In the genomic region with DNA sequence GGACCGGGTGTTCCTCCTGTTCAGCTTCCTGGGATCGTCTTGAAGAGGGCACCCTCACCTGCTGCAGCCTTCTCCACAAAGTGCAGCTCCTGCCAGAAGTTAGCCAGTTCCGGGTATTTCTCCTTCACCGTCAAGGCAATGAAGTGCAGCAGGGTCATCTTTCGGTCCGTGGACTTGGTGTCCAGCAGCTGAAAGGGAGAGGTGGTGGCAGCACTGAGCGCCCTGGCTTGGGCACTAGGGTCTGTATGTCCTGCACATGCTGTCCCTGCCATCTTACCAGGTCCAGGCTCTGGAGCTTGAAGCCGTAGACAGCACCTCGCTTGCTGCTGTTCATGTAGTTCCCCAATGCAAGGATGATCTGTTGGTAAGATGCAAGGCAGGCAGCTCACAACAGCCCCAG, we compare ENCODE assay signal across 17 mouse cellular contexts. TPM values are rescaled to one million over a fixed set of nuclear protein-coding genes. Genes with fewer than 3 reads are reported as not detected.
A peak's percentile ranks its signal among the peaks of the same experiment; 100 is the strongest.
DNase-seq lines count a peak whose midpoint lies in the region; ATAC-seq lines count a peak whose summit lies in the region.
"Had no signal": no experiment of that assay in that cellular context is flagged by ENCODE, and none has a peak within 500 bp of the region (broad histone marks: within the 10 kb centered on the region; RNA-seq: fewer than 3 reads in every experiment).

No protein-coding gene starts in this region.

- no peaks in the 10 kb centered on the region for H3K9me3 ChIP-seq in hindbrain, embryonic 13.5 days
- H3K9me3 ChIP-seq in hindbrain, embryonic 11.5 days (ENCODE audit: control insufficient read depth, low read length), result no peaks in the 10 kb centered on the region
- no peaks in the 10 kb centered on the region for H3K9me3 ChIP-seq in lung, embryonic 16.5 days (ENCODE audit: control insufficient read depth, low read length)
- H3K9me3 ChIP-seq in limb, embryonic 15.5 days, result no peaks in the 10 kb centered on the region
- H3K9me3 ChIP-seq: intestine, embryonic 15.5 days had no signal

- no peak overlapping the region for H3K9ac ChIP-seq in hindbrain, embryonic 13.5 days
- H3K9ac ChIP-seq in hindbrain, embryonic 11.5 days (ENCODE audit: low read depth, low read length), result no peak overlapping the region
- H3K9ac ChIP-seq in lung, embryonic 16.5 days (ENCODE audit: low read length), result peak overlapping the region; percentile 15; the same call in 1 of the 2 replicates
- H3K9ac ChIP-seq in limb, embryonic 15.5 days, result no peak overlapping the region
- H3K9ac ChIP-seq: intestine, embryonic 15.5 days had no signal

- peaks cover 95% of the 10 kb centered on the region for H3K36me3 ChIP-seq in hindbrain, embryonic 13.5 days
- peaks cover 6% of the 10 kb centered on the region; the same call in 1 of the 2 replicates for H3K36me3 ChIP-seq in hindbrain, embryonic 11.5 days (ENCODE audit: control insufficient read depth, insufficient read depth, low read length)
- H3K36me3 ChIP-seq in lung, embryonic 16.5 days (ENCODE audit: control insufficient read depth, insufficient read depth, low read length), result peaks cover 55% of the 10 kb centered on the region
- peaks cover 97% of the 10 kb centered on the region for H3K36me3 ChIP-seq in limb, embryonic 15.5 days

- ATAC-seq in hindbrain, embryonic 13.5 days (ENCODE audit: low FRiP score), result no peak
- no peak for ATAC-seq in hindbrain, embryonic 11.5 days (ENCODE audit: low FRiP score)
- no peak for ATAC-seq in lung, embryonic 16.5 days (ENCODE audit: low read depth)
- no peak for ATAC-seq in limb, embryonic 15.5 days (ENCODE audit: insufficient number of reproducible peaks, low FRiP score, low TSS enrichment, low read depth)
- no peak for ATAC-seq in granulocyte monocyte progenitor cell, adult 5-6 weeks (replicated peaks; ENCODE audit: poor library complexity, severe bottlenecking)
- ATAC-seq: activated CD4-positive, CD25-positive, alpha-beta regulatory T cell, adult 4 months; intestine, embryonic 15.5 days had no signal

- H3K4me3 ChIP-seq in hindbrain, embryonic 13.5 days, result no peak overlapping the region
- H3K4me3 ChIP-seq in hindbrain, embryonic 11.5 days (ENCODE audit: low read depth, low read length), result no peak overlapping the region
- no peak overlapping the region for H3K4me3 ChIP-seq in lung, embryonic 16.5 days (ENCODE audit: low read length)
- no peak overlapping the region for H3K4me3 ChIP-seq in limb, embryonic 15.5 days
- H3K4me3 ChIP-seq: intestine, embryonic 15.5 days had no signal

- H3K4me1 ChIP-seq in hindbrain, embryonic 13.5 days (replicated peaks), result 0 out of 2 replicates have a peak, but pooled peaks cover 3% of the 10 kb centered on the region
- no peaks in the 10 kb centered on the region for H3K4me1 ChIP-seq in hindbrain, embryonic 11.5 days (replicated peaks; ENCODE audit: control insufficient read depth, insufficient read depth, low read length)
- peaks cover 24% of the 10 kb centered on the region for H3K4me1 ChIP-seq in lung, embryonic 16.5 days (replicated peaks; ENCODE audit: control insufficient read depth, insufficient read depth, low read length)
- no peaks in the 10 kb centered on the region; the same call in 1 of the 2 replicates for H3K4me1 ChIP-seq in limb, embryonic 15.5 days

- WGBS in hindbrain, embryonic 13.5 days, result 88% methylated on average over 9 of the region's 9 CpGs
- WGBS in hindbrain, embryonic 11.5 days, result 90% methylated on average over 9 of the region's 9 CpGs
- 72% methylated on average over 9 of the region's 9 CpGs for WGBS in lung, embryonic 16.5 days
- WGBS in limb, embryonic 15.5 days, result 78% methylated on average over 9 of the region's 9 CpGs

- no peak overlapping the region for H3K4me2 ChIP-seq in hindbrain, embryonic 13.5 days
- no peak overlapping the region for H3K4me2 ChIP-seq in hindbrain, embryonic 11.5 days (replicated peaks; ENCODE audit: low read depth, low read length)
- no peak overlapping the region for H3K4me2 ChIP-seq in lung, embryonic 16.5 days (ENCODE audit: low read depth, low read length)
- no peak overlapping the region for H3K4me2 ChIP-seq in limb, embryonic 15.5 days
- H3K4me2 ChIP-seq: intestine, embryonic 15.5 days; liver, embryonic 11.5 days had no signal

- H3K27ac ChIP-seq in hindbrain, embryonic 13.5 days, result peak overlapping the region; percentile 35; the same call in 1 of the 2 replicates
- H3K27ac ChIP-seq in hindbrain, embryonic 11.5 days (ENCODE audit: low read depth, low read length), result no peak overlapping the region
- H3K27ac ChIP-seq in lung, embryonic 16.5 days (ENCODE audit: low read length), result peak overlapping the region; percentile 87
- 0 out of 2 replicates have a peak overlapping the region, but pooled peaks have one; percentile 2 for H3K27ac ChIP-seq in limb, embryonic 15.5 days
- H3K27ac ChIP-seq: intestine, embryonic 15.5 days; macrophage had no signal

- no peaks in the 10 kb centered on the region for H3K27me3 ChIP-seq in hindbrain, embryonic 13.5 days
- no peaks in the 10 kb centered on the region for H3K27me3 ChIP-seq in hindbrain, embryonic 11.5 days (ENCODE audit: control insufficient read depth, insufficient read depth, low read length)
- H3K27me3 ChIP-seq in lung, embryonic 16.5 days (ENCODE audit: control insufficient read depth, insufficient read depth, low read depth, low read length), result no peaks in the 10 kb centered on the region
- H3K27me3 ChIP-seq in limb, embryonic 15.5 days, result no peaks in the 10 kb centered on the region
- H3K27me3 ChIP-seq: CH12.LX; intestine, embryonic 15.5 days had no signal

- DNase-seq in gastrocnemius, adult 18-20 months (ENCODE audit: low spot score), result peak; percentile 19
- DNase-seq in gastrocnemius, adult 8-10 months (ENCODE audit: low spot score in 2 of 2), result no peak
- DNase-seq in hindbrain, embryonic 11.5 days (ENCODE audit: low spot score), result no peak
- DNase-seq in lung, postnatal 4 days, result no peak
- DNase-seq: adrenal gland, postnatal 36 days; cerebellum, postnatal 14 days; thymus, adult 2 months had no signal

RNA-seq across cellular contexts. Expression of a gene that starts 25.3 kb away (rescaled TPM):
- total RNA-seq in gastrocnemius, adult 18-20 months (2021), result not detected
- total RNA-seq in gastrocnemius, adult 8-10 months (2022), result not detected
- polyA plus RNA-seq in hindbrain, embryonic 13.5 days (2015; fragmentation: Nextera tagmentation; extraction: Ambion mirVana), result 0.47 and 0.69 TPM in 2 replicates
- polyA plus RNA-seq in hindbrain, embryonic 11.5 days (2014; fragmentation: Nextera tagmentation; extraction: Ambion mirVana), result 0.22 and 0.29 TPM in 2 replicates
- polyA plus RNA-seq in lung, embryonic 16.5 days (2015; fragmentation: Nextera tagmentation; extraction: Ambion mirVana), result 0.15 and 0.23 TPM in 2 replicates
- 0.10 and 0.18 TPM in 2 replicates for polyA plus RNA-seq in limb, embryonic 15.5 days (2015; fragmentation: Nextera tagmentation; extraction: Ambion mirVana)
- not detected in 2 replicates for total RNA-seq in granulocyte monocyte progenitor cell, adult 5-6 weeks (2014; fragmentation: Nextera tagmentation)
- not detected in 2 replicates for total RNA-seq in granulocyte monocyte progenitor cell, adult 5-6 weeks (2017)
- total RNA-seq: monocyte, adult 5-6 weeks had no signal
- polyA plus RNA-seq: macrophage had no signal

RNA-seq across cellular contexts. Expression of a gene that starts 26.1 kb away (rescaled TPM):
- 10 to 100 TPM; 21.9 to 25.4 TPM for total RNA-seq in gastrocnemius, adult 18-20 months (2021)
- total RNA-seq in gastrocnemius, adult 8-10 months (2022), result 10 to 100 TPM; 22.5 to 28.5 (median 25.7) TPM
- 116 and 124 TPM in 2 replicates for polyA plus RNA-seq in hindbrain, embryonic 13.5 days (2015; fragmentation: Nextera tagmentation; extraction: Ambion mirVana)
- 41.9 and 45.7 TPM in 2 replicates for polyA plus RNA-seq in hindbrain, embryonic 11.5 days (2014; fragmentation: Nextera tagmentation; extraction: Ambion mirVana)
- polyA plus RNA-seq in lung, embryonic 16.5 days (2015; fragmentation: Nextera tagmentation; extraction: Ambion mirVana), result 54.0 and 55.1 TPM in 2 replicates
- 52.5 and 53.8 TPM in 2 replicates for polyA plus RNA-seq in limb, embryonic 15.5 days (2015; fragmentation: Nextera tagmentation; extraction: Ambion mirVana)
- total RNA-seq in granulocyte monocyte progenitor cell, adult 5-6 weeks (2014; fragmentation: Nextera tagmentation), result 13.5 and 17.6 TPM in 2 replicates
- 7.2 and 10.7 TPM in 2 replicates for total RNA-seq in granulocyte monocyte progenitor cell, adult 5-6 weeks (2017)

RNA-seq across cellular contexts. Expression of a gene that starts 49.3 kb away (rescaled TPM):
- total RNA-seq in gastrocnemius, adult 18-20 months (2021), result 1 to 10 TPM; 4.2 to 7.7 TPM
- total RNA-seq in gastrocnemius, adult 8-10 months (2022), result 1 to 10 TPM; 3.3 to 5.4 (median 3.9) TPM
- polyA plus RNA-seq in hindbrain, embryonic 13.5 days (2015; fragmentation: Nextera tagmentation; extraction: Ambion mirVana), result 8.2 and 8.8 TPM in 2 replicates
- 10.5 and 11.4 TPM in 2 replicates for polyA plus RNA-seq in hindbrain, embryonic 11.5 days (2014; fragmentation: Nextera tagmentation; extraction: Ambion mirVana)
- polyA plus RNA-seq in lung, embryonic 16.5 days (2015; fragmentation: Nextera tagmentation; extraction: Ambion mirVana), result 29.1 and 29.3 TPM in 2 replicates
- 25.0 and 26.9 TPM in 2 replicates for polyA plus RNA-seq in limb, embryonic 15.5 days (2015; fragmentation: Nextera tagmentation; extraction: Ambion mirVana)
- 18.0 and 22.5 TPM in 2 replicates for total RNA-seq in granulocyte monocyte progenitor cell, adult 5-6 weeks (2014; fragmentation: Nextera tagmentation)
- 20.7 and 23.8 TPM in 2 replicates for total RNA-seq in granulocyte monocyte progenitor cell, adult 5-6 weeks (2017)
